Mouse (Mus musculus) ES-E14 (cell line): ENCODE measurements around the gene Sbf2.

Experiments used
- MAFK ChIP-seq: IDR thresholded peaks from 2 replicates; pipeline ENCODE4 v1.6.1; 2014; ENCODE audit warnings: mild to moderate bottlenecking, low read depth, low read length, inconsistent platforms; ENCODE audit not compliant: insufficient read depth
- ZC3H11A ChIP-seq: IDR thresholded peaks from 2 replicates; pipeline ENCODE4 v1.6.1; 2012; ENCODE audit warnings: low read depth, mild to moderate bottlenecking, inconsistent platforms, low read length, borderline replicate concordance

DNA sequence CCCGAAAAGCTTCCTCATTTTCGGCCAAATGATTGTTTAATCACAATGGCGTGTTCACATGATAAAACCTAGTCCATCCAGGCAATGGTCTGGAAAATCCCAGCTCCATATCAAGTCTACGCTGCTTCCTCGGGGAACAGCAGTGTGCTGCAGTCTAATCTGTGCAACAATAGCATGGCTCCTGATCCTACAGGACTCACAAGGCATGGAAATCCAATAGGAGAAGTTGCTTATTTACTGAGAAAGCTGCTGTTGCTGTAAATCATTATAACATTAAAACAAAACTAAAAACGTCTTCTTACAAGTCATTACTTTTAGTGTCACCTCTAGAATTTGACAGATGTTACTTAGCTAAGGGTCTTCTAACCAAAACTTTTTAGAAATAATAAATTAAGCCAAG lies 143.7 kb downstream of the Sbf2 start:
- TF ChIP-seq ZC3H11A (no peak), MAFK (no peak)
